Mouse (Mus musculus) liver, embryonic 16.5 days (tissue): ENCODE results near the gene Fam186a. TPM values are rescaled to one million over a fixed set of nuclear protein-coding genes. Genes with fewer than 3 reads are reported as not detected.
"Not testable (repeated sequence)": the region's sequence is repeated elsewhere in the genome, so short reads cannot be mapped to it uniquely, and the experiment has no call there.

Experiments
- ATAC-seq: fragments of 200-750 bp; cut with Nextera tagmentation; 2 replicates; pipeline ENCODE4 v1.8.0; 2017; ENCODE audit warnings: low read depth, mild to moderate bottlenecking, moderate number of reproducible peaks, moderate library complexity
- H3K27ac ChIP-seq: fragments of 300-500 bp; sonication (generic); 2 replicates; pipeline ENCODE4 v1.5.1; 2014; ENCODE audit warnings: mild to moderate bottlenecking, low read length
- H3K27me3 ChIP-seq: fragments of 300-500 bp; sonication (generic); 2 replicates; pipeline ENCODE4 v1.6.1; 2014; ENCODE audit warnings: low read depth, low read length, mixed read lengths; ENCODE audit not compliant: control insufficient read depth, insufficient read depth
- H3K36me3 ChIP-seq: fragments of 300-500 bp; sonication (generic); 2 replicates; pipeline ENCODE4 v1.6.1; 2014; ENCODE audit warnings: mild to moderate bottlenecking; ENCODE audit not compliant: control insufficient read depth, insufficient read depth
- H3K4me1 ChIP-seq: fragments of 300-500 bp; sonication (generic); 2 replicates; pipeline ENCODE4 v1.6.1; 2014; ENCODE audit warnings: low read depth, low read length, mixed read lengths; ENCODE audit not compliant: control insufficient read depth
- H3K4me2 ChIP-seq: fragments of 300-500 bp; sonication (generic); 2 replicates; pipeline ENCODE4 v1.6.1; 2014; ENCODE audit warnings: low read depth, low read length, mixed read lengths
- H3K4me3 ChIP-seq: fragments of 300-500 bp; sonication (generic); 2 replicates; pipeline ENCODE4 v1.5.1; 2014; ENCODE audit warnings: low read depth, mild to moderate bottlenecking, low read length
- H3K9ac ChIP-seq: fragments of 300-500 bp; sonication (generic); 2 replicates; pipeline ENCODE4 v1.6.1; 2014; ENCODE audit warnings: low read depth, low read length
- H3K9me3 ChIP-seq: fragments of 300-500 bp; sonication (generic); replicated peaks from 2 replicates; pipeline ENCODE4 v1.6.1; 2016; ENCODE audit warnings: low read length; ENCODE audit not compliant: control insufficient read depth
- WGBS: fragments of 180-500 bp; shearing (Covaris S2); extraction: QIAGEN DNeasy Blood & Tissue Kit; methylation state at CpG from one replicate; pipeline ENCODE4 v1.1.7; 2014; ENCODE audit not compliant: insufficient replicate concordance; 5-methylcytosine and 5-hydroxymethylcytosine counted together
- polyA plus RNA-seq: library from polyadenylated mRNA; unstranded; fragments of >200 nt; fragmentation: Nextera tagmentation; extraction: Ambion mirVana; gene quantifications from 2 replicates; pipeline ENCODE4 v1.2.1, GENCODE M21; 2015

The Fam186a gene
- polyA plus RNA-seq, 1 experiment from 2014 or later = not detected

- WGBS = 40% methylated on average over 14 of the region's 14 CpGs
- H3K4me2 ChIP-seq, H3K4me3 ChIP-seq, H3K27me3 ChIP-seq, H3K27ac ChIP-seq, H3K9me3 ChIP-seq, H3K4me1 ChIP-seq, ATAC-seq, H3K36me3 ChIP-seq, H3K9ac ChIP-seq: not testable (repeated sequence)
Observed at GRCm38 (mm10) chr15:99909339-99909996, 57.4 kb downstream of the Fam186a start.

- H3K27me3 ChIP-seq = no peaks in the 10 kb centered on the region
- 15% methylated on average over 1 of the region's 1 CpGs for WGBS
- no peaks in the 10 kb centered on the region for H3K9me3 ChIP-seq
- H3K9ac ChIP-seq = no peak overlapping the region
- ATAC-seq = no peak
- no peak overlapping the region for H3K4me2 ChIP-seq
- H3K4me1 ChIP-seq = no peaks in the 10 kb centered on the region; the same call in 1 of the 2 replicates
- no peak overlapping the region for H3K4me3 ChIP-seq
- H3K27ac ChIP-seq = peak overlapping the region; percentile 5; the same call in 1 of the 2 replicates
- H3K36me3 ChIP-seq = no peaks in the 10 kb centered on the region
Observed at GRCm38 (mm10) chr15:99907514-99907913, 59.3 kb downstream of the Fam186a start.

DNA sequence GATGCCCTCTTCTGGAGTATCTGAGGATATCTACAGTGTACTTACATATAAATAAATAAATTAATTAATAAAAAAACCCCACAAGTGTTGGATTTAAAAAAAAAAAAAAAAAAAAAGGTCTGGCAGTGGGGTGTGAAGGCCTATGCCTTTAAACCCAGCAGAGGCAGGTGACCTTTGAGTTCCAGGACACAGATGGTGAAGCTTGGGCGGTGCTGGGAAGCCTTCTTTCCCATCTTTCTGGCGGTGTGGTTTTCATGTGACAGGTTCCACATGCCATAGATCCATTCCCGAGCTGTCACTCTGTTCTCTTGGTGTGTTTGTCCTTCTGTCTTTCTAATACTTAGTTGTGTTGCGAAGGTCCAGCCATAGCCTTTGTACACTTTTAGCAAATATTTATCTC is 59.8 kb downstream of the Fam186a start:
- Histone ChIP-seq H3K27ac (peak overlapping the region; percentile 5; the same call in 1 of the 2 replicates), H3K4me1 (no peaks in the 10 kb centered on the region; the same call in 1 of the 2 replicates), H3K4me2 (no peak overlapping the region), H3K9ac (no peak overlapping the region), H3K36me3 (no peaks in the 10 kb centered on the region), H3K27me3 (no peaks in the 10 kb centered on the region), H3K9me3 (no peaks in the 10 kb centered on the region), H3K4me3 (no peak overlapping the region)
- peak; percentile 37; the same call in 1 of the 2 replicates for ATAC-seq
- WGBS = 52% methylated on average over 4 of the region's 4 CpGs

GRCm38 (mm10) chr15:99904841-99905240 is 62.0 kb downstream of the Fam186a start:
- Histone ChIP-seq H3K4me2 (peak overlapping the region; percentile 21; the same call in 1 of the 2 replicates), H3K9ac (no peak overlapping the region), H3K27me3 (no peaks in the 10 kb centered on the region), H3K36me3 (no peaks in the 10 kb centered on the region), H3K9me3 (no peaks in the 10 kb centered on the region), H3K4me1 (no peaks in the 10 kb centered on the region; the same call in 1 of the 2 replicates), H3K4me3 (no peak overlapping the region), H3K27ac (no peak overlapping the region)
- ATAC-seq = no peak
- 76% methylated on average over 9 of the region's 9 CpGs for WGBS

- no peaks in the 10 kb centered on the region for H3K27me3 ChIP-seq
- no peak overlapping the region for H3K27ac ChIP-seq
- H3K9me3 ChIP-seq = no peaks in the 10 kb centered on the region
- H3K4me3 ChIP-seq = no peak overlapping the region
- H3K36me3 ChIP-seq = no peaks in the 10 kb centered on the region
- WGBS = 7% methylated on average over 4 of the region's 4 CpGs
- H3K4me1 ChIP-seq = no peaks in the 10 kb centered on the region; the same call in 1 of the 2 replicates
- peak; percentile 16; the same call in 1 of the 2 replicates for ATAC-seq
- H3K4me2 ChIP-seq = peak overlapping the region; percentile 21; the same call in 1 of the 2 replicates
- H3K9ac ChIP-seq = no peak overlapping the region
Observed at GRCm38 (mm10) chr15:99904333-99904732, 62.5 kb downstream of the Fam186a start.

GRCm38 (mm10) chr15:99903227-99903626 is 63.6 kb downstream of the Fam186a start:
- H3K27ac ChIP-seq = peak overlapping the region; percentile 48
- H3K4me2 ChIP-seq = peak overlapping the region; percentile 39
- H3K4me1 ChIP-seq = no peaks in the 10 kb centered on the region
- 67% methylated on average over 5 of the region's 5 CpGs for WGBS
- peak overlapping the region; percentile 31 for H3K4me3 ChIP-seq
- H3K27me3 ChIP-seq = no peaks in the 10 kb centered on the region
- no peaks in the 10 kb centered on the region for H3K36me3 ChIP-seq
- no peak for ATAC-seq
- H3K9ac ChIP-seq = 0 out of 2 replicates have a peak overlapping the region, but pooled peaks have one; percentile 20
- no peaks in the 10 kb centered on the region for H3K9me3 ChIP-seq

DNA sequence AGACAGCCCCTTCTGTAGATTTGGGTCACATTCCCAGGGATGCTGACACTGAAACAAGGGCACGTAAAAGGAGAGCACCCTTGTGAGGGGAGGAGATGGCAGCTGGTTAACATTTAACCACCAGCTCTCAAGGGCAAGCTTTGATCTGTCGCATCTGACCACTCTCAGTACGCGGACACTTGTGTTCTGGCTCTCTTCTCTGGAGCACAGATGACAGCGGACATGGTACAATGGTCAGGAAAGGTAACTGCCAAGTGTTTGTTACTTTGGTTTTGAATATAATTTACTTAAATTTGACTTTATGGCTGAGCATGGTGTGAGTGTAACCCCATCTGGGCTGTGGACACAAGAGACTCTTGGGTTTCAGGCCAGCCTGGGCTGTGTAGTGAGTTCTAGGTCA is 64.1 kb downstream of the Fam186a start:
- ATAC-seq = peak; percentile 66
- H3K27me3 ChIP-seq = no peaks in the 10 kb centered on the region
- no peak overlapping the region for H3K9ac ChIP-seq
- H3K36me3 ChIP-seq = no peaks in the 10 kb centered on the region
- H3K4me1 ChIP-seq = no peaks in the 10 kb centered on the region
- whole genome bisulfite sequencing = 60% methylated on average over 5 of the region's 5 CpGs
- H3K9me3 ChIP-seq = no peaks in the 10 kb centered on the region
- H3K4me2 ChIP-seq = peak overlapping the region; percentile 39
- peak overlapping the region; percentile 48 for H3K27ac ChIP-seq
- H3K4me3 ChIP-seq = peak overlapping the region; percentile 31

- Histone ChIP-seq H3K4me3 (no peak overlapping the region), H3K9me3 (no peaks in the 10 kb centered on the region), H3K9ac (no peak overlapping the region), H3K4me2 (no peak overlapping the region), H3K27me3 (no peaks in the 10 kb centered on the region), H3K27ac (no peak overlapping the region), H3K4me1 (no peaks in the 10 kb centered on the region), H3K36me3 (no peaks in the 10 kb centered on the region)
- ATAC-seq = no peak
Observed at GRCm38 (mm10) chr15:99896621-99897020, 70.2 kb downstream of the Fam186a start.

DNA sequence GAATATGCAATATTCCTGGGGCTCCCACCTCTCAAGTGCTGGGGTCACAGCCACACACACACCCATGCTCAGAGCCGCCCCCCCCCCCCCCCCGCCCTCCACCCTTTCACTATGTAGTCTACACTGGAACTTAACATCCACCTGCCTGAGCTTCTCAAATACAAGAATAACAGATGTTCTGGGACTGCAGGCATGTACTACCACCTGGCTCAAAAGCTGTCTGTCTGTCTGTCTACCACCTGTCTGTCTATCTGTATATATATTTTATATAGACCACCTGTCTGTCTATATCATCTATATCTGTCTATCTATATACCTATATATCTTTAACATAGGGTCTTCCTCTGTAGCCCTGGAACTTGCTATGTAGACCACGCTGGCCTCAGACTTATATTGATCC is 75.5 kb downstream of the Fam186a start:
- H3K27me3 ChIP-seq = no peaks in the 10 kb centered on the region
- H3K36me3 ChIP-seq = no peaks in the 10 kb centered on the region
- H3K27ac ChIP-seq = peak overlapping the region; percentile 80
- H3K9me3 ChIP-seq = no peaks in the 10 kb centered on the region
- ATAC-seq = no peak
- H3K4me1 ChIP-seq = no peaks in the 10 kb centered on the region
- WGBS = 51% methylated on average over 2 of the region's 3 CpGs
- H3K4me2 ChIP-seq = peak overlapping the region; percentile 38; the same call in 1 of the 2 replicates
- no peak overlapping the region for H3K4me3 ChIP-seq
- no peak overlapping the region for H3K9ac ChIP-seq
